Mouse (Mus musculus) frontal cortex, adult 2 months (tissue): Measurements from ENCODE around the gene Olfr620. TPM values are rescaled to one million over a fixed set of nuclear protein-coding genes. Genes with fewer than 3 reads are reported as not detected.

Source experiments
- DNase-seq, 2 experiments: peaks; one replicate each; pipeline ENCODE4 v3.0.0; 2022; ENCODE audit warnings: low spot score in 1 of 2; ENCODE audit errors: extremely low spot score in 1 of 2
- polyA plus RNA-seq: library from polyadenylated mRNA; depleted of rRNA; stranded (reverse); fragments of >200 nt; gene quantifications from 2 replicates; pipeline ENCODE4 v1.2.3, GENCODE M21; 2012; rRNA removed

Olfr620 gene
- not detected in 2 replicates for polyA plus RNA-seq

DNA sequence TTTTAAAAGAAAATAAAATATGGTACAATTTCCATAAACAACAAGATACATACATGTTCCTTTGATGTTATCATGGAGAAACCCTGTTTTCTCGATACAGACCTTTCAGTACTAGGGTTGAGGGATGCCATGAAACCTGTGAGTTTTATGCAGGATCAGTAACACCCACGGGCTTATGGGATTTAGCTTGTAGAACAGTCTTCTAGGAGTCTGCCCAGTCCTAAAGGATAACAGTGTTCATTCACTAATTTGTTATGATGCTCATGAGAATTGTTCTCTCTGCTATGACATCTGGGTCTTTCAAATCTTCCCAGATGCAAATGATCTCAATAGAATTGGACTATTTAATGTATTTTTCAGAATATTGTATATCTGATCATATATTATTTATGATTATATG, at the start of gene Olfr620:
Gene Olfr620, minus strand, starts transcription at position 101 of the 400 bp plus-strand sequence.
- no peak for DNase-seq

DNA sequence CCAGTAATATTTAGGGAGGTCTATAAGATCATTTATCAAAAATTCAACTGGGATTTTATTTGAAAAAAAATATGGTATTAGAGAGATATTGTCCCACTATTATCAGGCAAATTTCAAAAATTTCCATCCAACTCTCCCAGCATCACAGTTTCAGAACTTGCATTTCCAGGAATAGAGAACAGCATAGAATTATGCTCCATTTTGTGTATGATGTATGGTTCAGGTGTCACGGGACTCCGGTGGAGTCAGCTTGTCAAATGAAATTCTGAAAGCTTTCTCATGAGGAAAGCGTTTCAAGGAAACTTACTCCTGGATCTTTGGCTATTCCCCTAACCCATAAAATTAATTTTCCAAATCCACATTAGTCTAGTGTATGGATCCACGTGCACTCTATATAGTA, 31.7 kb upstream of the Olfr620 start:
- DNase-seq: no peak

DNA sequence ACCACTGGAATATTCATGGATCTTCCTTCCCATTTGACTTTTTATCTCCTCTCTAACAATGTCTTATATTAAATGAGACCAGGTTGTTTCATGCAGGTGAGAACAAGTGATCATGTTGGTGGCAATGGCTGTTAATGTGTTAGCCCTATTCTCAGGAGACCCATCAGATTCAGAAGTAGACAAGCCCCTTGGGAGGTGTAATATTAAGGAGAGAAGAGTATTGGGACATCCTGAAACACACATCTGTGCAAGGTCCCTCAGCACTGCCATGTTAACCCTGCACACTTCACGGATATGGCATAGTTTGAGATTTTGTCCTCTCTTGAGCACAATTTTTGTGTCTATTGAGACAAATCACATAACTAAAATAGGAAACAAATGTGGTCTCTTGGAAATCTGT, 30.3 kb upstream of the Olfr620 start, which contains the start of gene Olfr622:
Gene Olfr622, minus strand, starts transcription at position 101 of the 400 bp plus-strand sequence.
- no peak for DNase-seq

DNA sequence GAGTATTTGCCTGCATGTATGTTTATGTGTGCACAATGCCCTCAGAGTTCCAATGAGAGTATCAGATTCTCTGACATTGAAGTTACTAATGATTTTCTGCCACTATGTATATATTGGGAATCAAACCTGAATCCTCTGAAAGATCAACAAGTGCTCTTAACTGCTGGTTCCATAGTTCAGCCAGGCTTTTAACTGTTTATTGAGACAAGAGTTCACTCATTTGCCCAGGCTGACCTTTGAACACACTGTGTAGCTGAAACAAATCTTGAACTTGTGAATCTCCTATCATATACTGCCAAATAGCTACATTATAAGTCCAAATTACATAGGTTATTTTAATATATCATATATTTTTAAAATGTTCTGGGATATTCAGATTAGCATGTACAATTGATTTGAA, 24.5 kb upstream of the Olfr620 start:
- no peak for DNase-seq

DNA sequence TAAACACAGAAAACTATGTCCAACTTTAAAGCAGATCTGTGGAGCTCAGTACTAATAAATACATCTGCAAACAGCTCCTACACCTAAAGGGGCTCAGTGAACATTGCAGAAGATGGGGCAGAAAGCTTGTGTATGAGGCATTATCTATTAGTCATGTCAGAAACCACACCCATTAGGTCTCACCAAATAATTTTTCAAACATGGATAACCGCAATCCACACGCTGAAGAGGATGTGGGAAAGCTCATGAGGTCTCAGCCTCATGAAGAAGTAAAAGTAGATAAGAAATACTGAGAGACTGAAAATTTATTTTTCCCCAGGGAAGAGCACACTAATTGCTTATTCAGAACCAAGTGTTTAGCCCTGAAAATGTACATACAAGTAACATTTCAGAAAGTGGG, 4.9 kb downstream of the Olfr620 start:
- no peak for DNase-seq

DNA sequence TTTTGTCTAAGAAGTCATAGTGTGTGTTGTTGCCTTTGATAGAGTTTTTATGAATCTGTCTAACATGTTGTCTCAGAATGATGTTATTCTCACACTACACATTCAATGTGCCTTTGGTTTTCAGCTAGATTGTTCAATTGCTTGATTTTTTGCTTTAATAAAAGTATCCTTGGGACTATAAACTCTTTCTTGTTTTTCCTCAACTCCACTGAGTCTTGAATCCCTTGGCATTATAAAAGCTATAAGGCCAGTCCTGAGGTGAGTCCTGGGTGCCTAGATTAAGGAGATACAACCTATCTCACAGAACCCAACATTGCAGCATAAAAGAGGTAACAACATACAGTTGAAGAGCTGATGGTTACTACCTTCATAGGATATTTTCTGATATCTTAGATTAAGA, 12.1 kb downstream of the Olfr620 start, which contains the start of gene Olfr619:
Gene Olfr619, plus strand, starts transcription at position 301 of the 400 bp plus-strand sequence.
- no peak for DNase-seq

DNA sequence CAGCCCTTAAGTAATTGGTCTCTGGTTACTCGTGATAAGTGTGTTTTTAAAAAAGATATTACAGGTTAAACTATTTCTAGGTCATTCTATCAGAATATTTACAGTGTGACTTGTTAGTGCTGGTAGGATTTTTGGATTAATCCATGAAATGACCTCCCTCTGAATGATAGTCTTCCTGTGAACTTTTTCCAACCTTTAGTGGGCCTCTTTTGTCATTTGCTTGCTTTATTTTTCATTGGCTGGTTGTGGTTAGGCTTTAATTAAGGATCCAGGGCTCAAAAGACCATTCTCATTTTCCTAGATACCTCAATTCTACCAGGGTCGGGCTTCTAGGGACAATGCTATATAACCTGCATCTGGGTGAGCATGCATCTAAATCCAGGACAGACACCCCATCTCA, 22.5 kb downstream of the Olfr620 start, which contains the start of gene Olfr618:
Gene Olfr618, plus strand, starts transcription at position 301 of the 400 bp plus-strand sequence.
- DNase-seq: no peak

DNA sequence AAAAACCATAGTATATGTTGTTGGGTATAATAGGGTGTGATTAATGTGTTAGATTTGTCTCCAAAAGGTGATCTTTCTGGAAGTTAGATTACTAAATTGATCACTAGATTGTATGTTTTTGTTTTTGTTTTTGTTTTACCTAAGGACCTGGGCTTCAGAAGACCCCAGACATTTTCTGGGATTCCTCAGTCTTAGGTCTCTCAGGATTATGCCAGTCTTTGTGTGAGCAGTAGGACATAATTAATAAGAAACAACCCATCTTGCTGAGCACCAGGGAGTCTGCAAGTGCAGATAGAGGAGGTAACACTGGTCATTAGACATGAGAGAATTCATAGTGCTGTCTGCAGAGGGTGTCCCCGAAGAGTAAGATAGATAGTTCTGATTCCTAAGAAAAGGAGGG, 39.6 kb downstream of the Olfr620 start, which contains the start of gene Olfr617:
Gene Olfr617, plus strand, starts transcription at position 301 of the 400 bp plus-strand sequence.
- DNase-seq: no peak

DNA sequence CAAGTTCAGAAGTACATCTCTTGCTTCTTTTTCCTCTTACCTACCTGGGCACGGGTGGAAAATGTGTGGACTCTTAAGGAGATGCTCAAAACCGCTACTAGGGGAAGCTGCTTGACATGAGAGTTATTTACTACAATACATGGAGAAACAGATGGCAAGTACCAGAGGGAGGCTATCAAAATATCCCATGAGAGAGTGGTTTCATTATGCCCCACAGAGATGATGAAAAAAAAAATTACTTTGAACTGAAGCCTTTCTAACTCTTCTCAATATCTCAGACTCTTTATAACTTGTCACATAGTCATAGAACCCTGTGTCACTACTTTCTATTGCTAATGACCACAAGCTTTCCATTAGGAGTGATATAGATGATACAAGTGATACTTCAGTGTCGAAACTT, 43.3 kb downstream of the Olfr620 start, which contains the start of gene Olfr616:
Gene Olfr616, minus strand, starts transcription at position 101 of the 400 bp plus-strand sequence.
- DNase-seq: no peak

DNA sequence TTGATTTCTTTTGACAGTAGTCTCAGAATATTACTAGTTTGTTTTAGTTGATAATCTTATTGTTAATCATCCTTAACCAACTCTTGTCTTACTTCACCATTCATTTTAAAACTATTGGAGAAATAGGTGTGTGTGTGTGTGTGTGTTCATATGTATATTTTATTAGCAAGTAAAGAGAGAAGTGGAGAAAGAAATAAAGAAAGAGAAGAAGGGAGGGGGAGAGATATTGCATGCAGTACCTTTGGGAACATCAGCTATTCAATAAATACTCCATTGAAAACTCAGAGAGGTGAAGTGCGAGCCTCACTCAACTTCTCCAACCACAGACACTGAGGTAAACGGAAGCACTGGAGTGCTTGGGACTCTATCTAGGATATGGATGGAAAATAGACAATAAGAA, 56.6 kb downstream of the Olfr620 start, which contains the start of gene Olfr615:
Gene Olfr615, plus strand, starts transcription at position 301 of the 400 bp plus-strand sequence.
- no peak for DNase-seq

Other genes with a start within 250 kb of the Olfr620 start
- gene Olfr601, start 249.9 kb downstream of the Olfr620 start, polyA plus RNA-seq: not detected in 2 replicates
- not detected in 2 replicates for gene Olfr603, start 226.4 kb downstream of the Olfr620 start, polyA plus RNA-seq
- not detected in 2 replicates for gene Usp17lc, start 197.5 kb downstream of the Olfr620 start, polyA plus RNA-seq
- gene Olfr605, start 167.1 kb downstream of the Olfr620 start, polyA plus RNA-seq: not detected in 2 replicates
- gene Olfr606, start 163.5 kb downstream of the Olfr620 start, polyA plus RNA-seq: not detected in 2 replicates
- gene Olfr607, start 148.4 kb downstream of the Olfr620 start, polyA plus RNA-seq: not detected in 2 replicates
- not detected in 2 replicates for gene Olfr608, start 142.7 kb downstream of the Olfr620 start, polyA plus RNA-seq
- gene Olfr609, start 114.5 kb downstream of the Olfr620 start, polyA plus RNA-seq: not detected in 2 replicates
- not detected in 2 replicates for gene Olfr610, start 100.4 kb downstream of the Olfr620 start, polyA plus RNA-seq
- gene Olfr611, start 91.7 kb downstream of the Olfr620 start, polyA plus RNA-seq: not detected in 2 replicates
- gene Olfr612, start 69.8 kb downstream of the Olfr620 start, polyA plus RNA-seq: not detected in 2 replicates
- gene Olfr613, start 64.5 kb downstream of the Olfr620 start, polyA plus RNA-seq: not detected in 2 replicates
- gene Olfr615, start 56.5 kb downstream of the Olfr620 start, polyA plus RNA-seq: not detected in 2 replicates
- gene Olfr616, start 43.4 kb downstream of the Olfr620 start, polyA plus RNA-seq: not detected in 2 replicates
- gene Olfr617, start 39.5 kb downstream of the Olfr620 start, polyA plus RNA-seq: not detected in 2 replicates
- gene Olfr618, start 22.4 kb downstream of the Olfr620 start, polyA plus RNA-seq: not detected in 2 replicates
- gene Olfr619, start 12.0 kb downstream of the Olfr620 start, polyA plus RNA-seq: not detected in 2 replicates
- gene Olfr622, start 30.2 kb upstream of the Olfr620 start, polyA plus RNA-seq: not detected in 2 replicates
- not detected in 2 replicates for gene Olfr623, start 51.2 kb upstream of the Olfr620 start, polyA plus RNA-seq
- gene Olfr624, start 58.7 kb upstream of the Olfr620 start, polyA plus RNA-seq: 0.02 TPM in 1 of 2 replicates, not detected in the other
- gene Olfr625-ps1, start 70.2 kb upstream of the Olfr620 start, polyA plus RNA-seq: not detected in 2 replicates
- not detected in 2 replicates for gene Olfr243, start 102.1 kb upstream of the Olfr620 start, polyA plus RNA-seq
- gene Olfr628, start 117.8 kb upstream of the Olfr620 start, polyA plus RNA-seq: not detected in 2 replicates
- not detected in 2 replicates for gene Olfr629, start 132.4 kb upstream of the Olfr620 start, polyA plus RNA-seq
- gene Olfr630, start 144.8 kb upstream of the Olfr620 start, polyA plus RNA-seq: not detected in 2 replicates
- gene Olfr69, start 159.1 kb upstream of the Olfr620 start, polyA plus RNA-seq: not detected in 2 replicates
- not detected in 2 replicates for gene Olfr68, start 167.2 kb upstream of the Olfr620 start, polyA plus RNA-seq
- not detected in 2 replicates for gene Olfr67, start 179.3 kb upstream of the Olfr620 start, polyA plus RNA-seq
- 66.4 and 91.1 TPM in 2 replicates for gene Hbb-bt, start 201.5 kb upstream of the Olfr620 start, polyA plus RNA-seq
- 468 and 610 TPM in 2 replicates for gene Hbb-bs, start 215.6 kb upstream of the Olfr620 start, polyA plus RNA-seq
- not detected in 2 replicates for gene Hbb-bh2, start 228.0 kb upstream of the Olfr620 start, polyA plus RNA-seq
- 2.1 and 9.1 TPM in 2 replicates for gene Hbb-bh1, start 230.6 kb upstream of the Olfr620 start, polyA plus RNA-seq
- gene Hbb-y, start 240.7 kb upstream of the Olfr620 start, polyA plus RNA-seq: 20.5 and 59.2 TPM in 2 replicates